Mouse (Mus musculus): ENCODE measurements around the gene E2f2. TPM values are rescaled to one million over a fixed set of nuclear protein-coding genes. Genes with fewer than 3 reads are reported as not detected.
A peak's percentile ranks its signal among the peaks of the same experiment; 100 is the strongest.

E2f2 gene
- polyA plus RNA-seq, 1 experiment from 2014 or later, result 8.0 TPM

- Histone ChIP-seq H3K4me1 (ENCODE audit: control insufficient read depth, insufficient read depth, low read length) (peaks cover 40% of the 10 kb centered on the region), H3K9me3 (ENCODE audit: control insufficient read depth, low read length) (no peaks in the 10 kb centered on the region), H3K4me3 (ENCODE audit: low read depth, low read length) (peak overlapping the region; percentile 27; the same call in 1 of the 2 replicates), H3K27me3 (ENCODE audit: control insufficient read depth, insufficient read depth, low read length) (no peaks in the 10 kb centered on the region), H3K9ac (ENCODE audit: low read length) (peak overlapping the region; percentile 51), H3K4me2 (peak overlapping the region; percentile 72), H3K36me3 (ENCODE audit: control insufficient read depth, insufficient read depth, low read length) (no peaks in the 10 kb centered on the region), H3K27ac (ENCODE audit: low read depth, low read length) (peak overlapping the region; percentile 68)
- peak; percentile 4 for ATAC-seq (ENCODE audit: low FRiP score)
- 6% methylated on average over 31 of the region's 31 CpGs for WGBS
- DNase-seq (ENCODE audit: low spot score, missing footprints), result peak; percentile 94
Measured at GRCm38 (mm10) chr4:136148342-136149044, 23.7 kb upstream of the E2f2 start.

DNA sequence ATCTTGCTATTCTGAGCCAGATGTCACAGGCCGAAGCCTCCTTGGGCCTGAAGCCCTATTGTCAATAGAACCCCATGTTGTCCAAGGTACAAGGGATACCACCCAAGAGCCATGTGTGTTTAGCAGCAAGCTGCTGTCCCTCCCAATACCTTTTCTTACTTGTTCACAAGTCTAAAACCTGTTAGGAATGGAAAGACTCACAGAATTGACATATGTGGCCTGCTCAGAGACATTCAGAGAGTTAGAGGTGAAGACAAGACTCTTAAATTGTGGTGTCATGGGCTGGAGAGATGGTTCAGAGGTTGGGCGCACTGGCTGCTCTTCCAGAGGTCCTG, 23.2 kb upstream of the E2f2 start:
- Histone ChIP-seq H3K27ac (ENCODE audit: low read depth, low read length) (peak overlapping the region; percentile 36; the same call in 1 of the 2 replicates), H3K4me1 (ENCODE audit: control insufficient read depth, insufficient read depth, low read length) (peaks cover 40% of the 10 kb centered on the region), H3K9ac (ENCODE audit: low read length) (no peak overlapping the region), H3K4me2 (no peak overlapping the region), H3K9me3 (ENCODE audit: control insufficient read depth, low read length) (no peaks in the 10 kb centered on the region), H3K36me3 (ENCODE audit: control insufficient read depth, insufficient read depth, low read length) (no peaks in the 10 kb centered on the region), H3K27me3 (ENCODE audit: control insufficient read depth, insufficient read depth, low read length) (no peaks in the 10 kb centered on the region), H3K4me3 (ENCODE audit: low read depth, low read length) (no peak overlapping the region)
- ATAC-seq (ENCODE audit: low FRiP score) (no peak), DNase-seq (ENCODE audit: low spot score, missing footprints) (peak; percentile 88)
- 77% methylated on average over 2 of the region's 2 CpGs for WGBS

GRCm38 (mm10) chr4:136149734-136150133, 22.5 kb upstream of the E2f2 start:
- no peaks in the 10 kb centered on the region for H3K27me3 ChIP-seq (ENCODE audit: control insufficient read depth, insufficient read depth, low read length)
- ATAC-seq (ENCODE audit: low FRiP score) (no peak), DNase-seq (ENCODE audit: low spot score, missing footprints) (peak; percentile 91)
- no peak overlapping the region for H3K4me3 ChIP-seq (ENCODE audit: low read depth, low read length)
- 45% methylated on average over 3 of the region's 3 CpGs for WGBS
- peaks cover 40% of the 10 kb centered on the region for H3K4me1 ChIP-seq (ENCODE audit: control insufficient read depth, insufficient read depth, low read length)
- H3K9me3 ChIP-seq (ENCODE audit: control insufficient read depth, low read length), result no peaks in the 10 kb centered on the region
- H3K36me3 ChIP-seq (ENCODE audit: control insufficient read depth, insufficient read depth, low read length), result no peaks in the 10 kb centered on the region
- H3K27ac ChIP-seq (ENCODE audit: low read depth, low read length), result no peak overlapping the region
- no peak overlapping the region for H3K9ac ChIP-seq (ENCODE audit: low read length)
- H3K4me2 ChIP-seq, result no peak overlapping the region

DNA sequence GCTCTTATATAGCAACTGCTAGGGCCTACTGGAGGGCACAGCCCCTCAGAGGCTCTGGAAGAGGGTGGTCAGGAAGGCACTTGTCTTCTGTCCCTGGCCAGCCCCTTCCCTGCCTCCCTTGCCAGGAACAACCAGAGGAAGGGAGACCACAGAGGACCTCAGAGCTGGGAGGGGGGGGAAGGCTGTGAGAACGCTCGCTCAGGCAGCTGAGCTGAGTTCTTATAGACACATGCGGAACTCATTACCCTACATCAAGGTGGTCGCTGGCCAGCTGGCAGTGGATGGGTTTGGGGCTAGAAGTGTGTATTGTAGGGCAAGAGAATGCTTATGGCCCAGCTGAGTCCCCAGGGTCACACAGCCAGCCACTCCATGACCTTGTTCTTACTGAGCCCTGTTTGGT, 21.6 kb upstream of the E2f2 start:
- peaks cover 34% of the 10 kb centered on the region for H3K4me1 ChIP-seq (ENCODE audit: control insufficient read depth, insufficient read depth, low read length)
- H3K27me3 ChIP-seq (ENCODE audit: control insufficient read depth, insufficient read depth, low read length), result no peaks in the 10 kb centered on the region
- no peak overlapping the region; the same call in 1 of the 2 replicates for H3K9ac ChIP-seq (ENCODE audit: low read length)
- no peak overlapping the region for H3K4me2 ChIP-seq
- DNase-seq (ENCODE audit: low spot score, missing footprints) (no peak), ATAC-seq (ENCODE audit: low FRiP score) (no peak)
- no peaks in the 10 kb centered on the region for H3K36me3 ChIP-seq (ENCODE audit: control insufficient read depth, insufficient read depth, low read length)
- WGBS, result 41% methylated on average over 4 of the region's 4 CpGs
- no peak overlapping the region for H3K4me3 ChIP-seq (ENCODE audit: low read depth, low read length)
- no peak overlapping the region; the same call in 1 of the 2 replicates for H3K27ac ChIP-seq (ENCODE audit: low read depth, low read length)
- H3K9me3 ChIP-seq (ENCODE audit: control insufficient read depth, low read length), result no peaks in the 10 kb centered on the region

GRCm38 (mm10) chr4:136152821-136153220, 19.4 kb upstream of the E2f2 start:
- no peak overlapping the region for H3K9ac ChIP-seq (ENCODE audit: low read length)
- H3K4me3 ChIP-seq (ENCODE audit: low read depth, low read length), result no peak overlapping the region
- no peaks in the 10 kb centered on the region for H3K9me3 ChIP-seq (ENCODE audit: control insufficient read depth, low read length)
- ATAC-seq (ENCODE audit: low FRiP score) (no peak), DNase-seq (ENCODE audit: low spot score, missing footprints) (no peak)
- no peaks in the 10 kb centered on the region for H3K36me3 ChIP-seq (ENCODE audit: control insufficient read depth, insufficient read depth, low read length)
- 88% methylated on average over 4 of the region's 4 CpGs for WGBS
- H3K27ac ChIP-seq (ENCODE audit: low read depth, low read length), result no peak overlapping the region
- no peaks in the 10 kb centered on the region for H3K27me3 ChIP-seq (ENCODE audit: control insufficient read depth, insufficient read depth, low read length)
- no peak overlapping the region for H3K4me2 ChIP-seq
- H3K4me1 ChIP-seq (ENCODE audit: control insufficient read depth, insufficient read depth, low read length), result peaks cover 16% of the 10 kb centered on the region

GRCm38 (mm10) chr4:136154462-136154861, 17.7 kb upstream of the E2f2 start:
- Histone ChIP-seq H3K4me2 (no peak overlapping the region), H3K4me1 (ENCODE audit: control insufficient read depth, insufficient read depth, low read length) (peaks cover 14% of the 10 kb centered on the region), H3K27me3 (ENCODE audit: control insufficient read depth, insufficient read depth, low read length) (no peaks in the 10 kb centered on the region), H3K36me3 (ENCODE audit: control insufficient read depth, insufficient read depth, low read length) (no peaks in the 10 kb centered on the region), H3K9ac (ENCODE audit: low read length) (no peak overlapping the region), H3K4me3 (ENCODE audit: low read depth, low read length) (no peak overlapping the region), H3K9me3 (ENCODE audit: control insufficient read depth, low read length) (no peaks in the 10 kb centered on the region), H3K27ac (ENCODE audit: low read depth, low read length) (no peak overlapping the region)
- DNase-seq (ENCODE audit: low spot score, missing footprints), result no peak
- WGBS, result 78% methylated on average over 9 of the region's 9 CpGs
- ATAC-seq (ENCODE audit: low FRiP score), result no peak

DNA sequence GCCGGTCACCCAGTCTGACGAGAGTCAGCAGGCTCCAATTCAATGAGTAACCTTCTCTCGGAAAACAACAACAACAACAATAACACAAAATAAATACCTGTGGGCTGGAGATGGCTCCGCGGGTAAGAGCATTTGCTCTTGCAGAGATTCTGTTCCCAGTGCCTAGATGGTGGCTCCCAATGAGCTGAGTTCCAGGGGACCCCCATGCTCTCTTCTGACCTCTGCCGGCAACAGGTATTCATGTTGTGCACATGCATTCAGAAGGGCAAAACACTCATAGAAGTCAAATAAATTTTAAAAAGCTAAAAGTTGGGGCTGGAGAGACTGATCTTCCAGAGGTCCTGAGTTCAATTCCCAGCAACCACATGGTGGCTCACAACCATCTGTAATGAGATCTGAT, 13.7 kb upstream of the E2f2 start:
- Histone ChIP-seq H3K4me1 (ENCODE audit: control insufficient read depth, insufficient read depth, low read length) (peaks cover 16% of the 10 kb centered on the region), H3K4me2 (no peak overlapping the region), H3K4me3 (ENCODE audit: low read depth, low read length) (no peak overlapping the region), H3K27ac (ENCODE audit: low read depth, low read length) (no peak overlapping the region), H3K27me3 (ENCODE audit: control insufficient read depth, insufficient read depth, low read length) (no peaks in the 10 kb centered on the region), H3K9ac (ENCODE audit: low read length) (no peak overlapping the region), H3K36me3 (ENCODE audit: control insufficient read depth, insufficient read depth, low read length) (no peaks in the 10 kb centered on the region), H3K9me3 (ENCODE audit: control insufficient read depth, low read length) (no peaks in the 10 kb centered on the region)
- ATAC-seq (ENCODE audit: low FRiP score) (no peak), DNase-seq (ENCODE audit: low spot score, missing footprints) (no peak)
- WGBS, result 76% methylated on average over 6 of the region's 6 CpGs

DNA sequence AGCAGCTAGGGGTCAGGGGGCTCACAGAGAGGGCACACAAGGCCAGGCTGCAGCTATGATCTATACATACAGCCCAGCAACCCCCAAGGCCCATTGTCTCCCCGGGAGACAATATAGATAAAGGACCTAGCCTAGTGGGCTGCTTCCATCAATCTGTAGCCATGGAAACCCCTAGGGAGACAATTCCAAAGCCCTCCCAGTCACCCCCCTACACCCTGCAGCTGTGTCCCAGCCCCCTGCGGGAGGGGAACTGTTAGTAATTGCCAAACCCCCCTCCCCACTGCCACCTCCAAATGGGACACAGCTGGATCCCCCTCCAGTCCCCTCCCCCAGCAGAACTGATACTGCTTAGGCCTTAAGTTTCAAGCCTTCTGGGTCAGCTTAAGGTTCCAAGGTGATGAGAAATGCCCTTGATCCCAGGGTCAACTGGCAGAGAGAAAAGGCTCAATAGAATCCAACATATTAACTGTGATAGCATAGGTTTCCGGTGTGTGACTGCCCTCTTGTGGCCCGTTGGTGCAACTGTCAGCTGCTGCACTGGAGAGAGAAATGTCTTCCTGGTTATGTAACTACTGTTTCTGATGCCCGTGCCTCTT, 12.3 kb upstream of the E2f2 start:
- no peak overlapping the region for H3K4me3 ChIP-seq (ENCODE audit: low read depth, low read length)
- no peaks in the 10 kb centered on the region for H3K36me3 ChIP-seq (ENCODE audit: control insufficient read depth, insufficient read depth, low read length)
- no peaks in the 10 kb centered on the region for H3K27me3 ChIP-seq (ENCODE audit: control insufficient read depth, insufficient read depth, low read length)
- peak overlapping the region; percentile 70 for H3K27ac ChIP-seq (ENCODE audit: low read depth, low read length)
- no peak overlapping the region for H3K4me2 ChIP-seq
- WGBS, result 3% methylated on average over 5 of the region's 5 CpGs
- ATAC-seq (ENCODE audit: low FRiP score) (peak; percentile 87), DNase-seq (ENCODE audit: low spot score, missing footprints) (peak; percentile 99)
- peaks cover 16% of the 10 kb centered on the region for H3K4me1 ChIP-seq (ENCODE audit: control insufficient read depth, insufficient read depth, low read length)
- no peaks in the 10 kb centered on the region for H3K9me3 ChIP-seq (ENCODE audit: control insufficient read depth, low read length)
- H3K9ac ChIP-seq (ENCODE audit: low read length), result peak overlapping the region; percentile 54; the same call in 1 of the 2 replicates

- Histone ChIP-seq H3K4me3 (ENCODE audit: low read depth, low read length) (no peak overlapping the region), H3K4me2 (no peak overlapping the region), H3K4me1 (ENCODE audit: control insufficient read depth, insufficient read depth, low read length) (peaks cover 16% of the 10 kb centered on the region), H3K9me3 (ENCODE audit: control insufficient read depth, low read length) (no peaks in the 10 kb centered on the region), H3K9ac (ENCODE audit: low read length) (no peak overlapping the region), H3K27ac (ENCODE audit: low read depth, low read length) (no peak overlapping the region), H3K27me3 (ENCODE audit: control insufficient read depth, insufficient read depth, low read length) (no peaks in the 10 kb centered on the region), H3K36me3 (ENCODE audit: control insufficient read depth, insufficient read depth, low read length) (no peaks in the 10 kb centered on the region)
- ATAC-seq (ENCODE audit: low FRiP score) (0 out of 2 replicates have a peak, but pooled peaks have one; percentile 42), DNase-seq (ENCODE audit: low spot score, missing footprints) (peak; percentile 99)
- WGBS, result 4% methylated on average over 11 of the region's 11 CpGs
Measured at GRCm38 (mm10) chr4:136163448-136163847, 8.7 kb upstream of the E2f2 start.
